Mouse (Mus musculus) forebrain, embryonic 16.5 days (tissue): Measurements from ENCODE around the gene Tubg1. TPM values are rescaled to one million over a fixed set of nuclear protein-coding genes. Genes with fewer than 3 reads are reported as not detected.
"Not testable (repeated sequence)": the region's sequence is repeated elsewhere in the genome, so short reads cannot be mapped to it uniquely, and the experiment has no call there.

ENCODE experiments used
- ATAC-seq: fragments of 200-750 bp; cut with Nextera tagmentation; 2 replicates; pipeline ENCODE4 v1.8.0; 2017; ENCODE audit warnings: mild to moderate bottlenecking, moderate library complexity
- H3K27ac ChIP-seq: fragments of 300-500 bp; sonication (generic); 2 replicates; pipeline ENCODE4 v1.5.1; 2014; ENCODE audit warnings: low read length, control low read depth
- H3K27me3 ChIP-seq: fragments of 300-500 bp; sonication (generic); replicated peaks from 2 replicates; pipeline ENCODE4 v1.6.1; 2014; ENCODE audit warnings: low read length; ENCODE audit not compliant: control insufficient read depth, insufficient read depth
- H3K36me3 ChIP-seq: fragments of 300-500 bp; sonication (generic); 2 replicates; pipeline ENCODE4 v1.6.1; 2014; ENCODE audit not compliant: control insufficient read depth, insufficient read depth
- H3K4me1 ChIP-seq: fragments of 300-500 bp; sonication (generic); replicated peaks from 2 replicates; pipeline ENCODE4 v1.6.1; 2014; ENCODE audit warnings: low read length; ENCODE audit not compliant: control insufficient read depth, insufficient read depth
- H3K4me2 ChIP-seq: fragments of 300-500 bp; sonication (generic); 2 replicates; pipeline ENCODE4 v1.6.1; 2014; ENCODE audit warnings: mild to moderate bottlenecking, low read length, control low read depth
- H3K4me3 ChIP-seq: fragments of 300-500 bp; sonication (generic); replicated peaks from 2 replicates; pipeline ENCODE4 v1.5.1; 2014; ENCODE audit warnings: mild to moderate bottlenecking, low read length, control low read depth
- H3K9ac ChIP-seq: fragments of 300-500 bp; sonication (generic); replicated peaks from 2 replicates; pipeline ENCODE4 v1.6.1; 2014; ENCODE audit warnings: low read depth, low read length, control low read depth
- H3K9me3 ChIP-seq: fragments of 300-500 bp; sonication (generic); 2 replicates; pipeline ENCODE4 v1.6.1; 2016; ENCODE audit warnings: low read length; ENCODE audit not compliant: control insufficient read depth
- WGBS: fragments of 180-500 bp; shearing (Covaris S2); extraction: QIAGEN DNeasy Blood & Tissue Kit; methylation state at CpG from one replicate; pipeline ENCODE4 v1.1.7; 2014; 5-methylcytosine and 5-hydroxymethylcytosine counted together
- polyA plus RNA-seq: library from polyadenylated mRNA; unstranded; fragments of >200 nt; fragmentation: Nextera tagmentation; extraction: Ambion mirVana; gene quantifications from 2 replicates; pipeline ENCODE4 v1.2.1, GENCODE M21; 2015

Tubg1 gene
- polyA plus RNA-seq, 1 experiment from 2014 or later: 90.7 TPM

- H3K4me3 ChIP-seq: no peak overlapping the region
- no peak overlapping the region for H3K4me2 ChIP-seq
- no peak overlapping the region for H3K9ac ChIP-seq
- WGBS: 12% methylated on average over 2 of the region's 2 CpGs
- no peak overlapping the region for H3K27ac ChIP-seq
- H3K4me1 ChIP-seq: peaks cover 35% of the 10 kb centered on the region
- H3K36me3 ChIP-seq: peaks cover 2% of the 10 kb centered on the region; the same call in 1 of the 2 replicates
- ATAC-seq: no peak
- H3K9me3 ChIP-seq: no peaks in the 10 kb centered on the region
- H3K27me3 ChIP-seq: no peaks in the 10 kb centered on the region
These were observed 4.2 kb upstream of the Tubg1 start for GRCm38 (mm10) chr11:101115564-101115963.

- 65% methylated on average over 4 of the region's 4 CpGs for WGBS
- Histone ChIP-seq H3K27me3 (no peaks in the 10 kb centered on the region), H3K4me2 (peak overlapping the region; percentile 95), H3K4me1 (peaks cover 42% of the 10 kb centered on the region), H3K9me3 (no peaks in the 10 kb centered on the region), H3K4me3 (no peak overlapping the region; the same call in none of the 2 replicates), H3K9ac (no peak overlapping the region), H3K36me3 (peaks cover 6% of the 10 kb centered on the region; the same call in 1 of the 2 replicates), H3K27ac (no peak overlapping the region)
- no peak for ATAC-seq
These were observed 1.6 kb upstream of the Tubg1 start for GRCm38 (mm10) chr11:101118105-101118504.

- Histone ChIP-seq H3K4me2 (peak overlapping the region; percentile 95), H3K4me3 (peak overlapping the region; percentile 91), H3K27me3 (no peaks in the 10 kb centered on the region), H3K9ac (peak overlapping the region; percentile 97), H3K4me1 (peaks cover 42% of the 10 kb centered on the region), H3K36me3 (peaks cover 6% of the 10 kb centered on the region; the same call in 1 of the 2 replicates), H3K9me3 (no peaks in the 10 kb centered on the region), H3K27ac (peak overlapping the region; percentile 87)
- under 1% methylated on average over 39 of the region's 39 CpGs for WGBS
- peak; percentile 67 for ATAC-seq
These were observed 492 bp upstream of the Tubg1 start for GRCm38 (mm10) chr11:101119131-101119760.

GRCm38 (mm10) chr11:101120545-101121188 lies 929 bp downstream of the Tubg1 start:
- Histone ChIP-seq H3K36me3 (peaks cover 6% of the 10 kb centered on the region), H3K27me3 (no peaks in the 10 kb centered on the region), H3K27ac (peak overlapping the region; percentile 92), H3K4me1 (peaks cover 36% of the 10 kb centered on the region), H3K4me3 (peak overlapping the region; percentile 91), H3K4me2 (peak overlapping the region; percentile 99), H3K9ac (peak overlapping the region; percentile 85), H3K9me3 (no peaks in the 10 kb centered on the region)
- WGBS: 17% methylated on average over 19 of the region's 19 CpGs
- no peak for ATAC-seq

- H3K9me3 ChIP-seq, H3K4me1 ChIP-seq, H3K27ac ChIP-seq, H3K4me2 ChIP-seq, H3K9ac ChIP-seq, H3K27me3 ChIP-seq, H3K4me3 ChIP-seq, ATAC-seq: not testable (repeated sequence)
- WGBS: 97% methylated on average over 8 of the region's 8 CpGs
- H3K36me3 ChIP-seq: peaks cover 18% of the 10 kb centered on the region
These were observed 4.8 kb downstream of the Tubg1 start for GRCm38 (mm10) chr11:101124494-101124893.

- H3K4me1 ChIP-seq, H3K4me2 ChIP-seq, H3K27ac ChIP-seq, ATAC-seq, H3K9me3 ChIP-seq, H3K9ac ChIP-seq, H3K27me3 ChIP-seq, H3K4me3 ChIP-seq: not testable (repeated sequence)
- 89% methylated on average over 7 of the region's 9 CpGs for WGBS
- peaks cover 18% of the 10 kb centered on the region for H3K36me3 ChIP-seq
These were observed 5.3 kb downstream of the Tubg1 start for GRCm38 (mm10) chr11:101125008-101125407.

- no peak overlapping the region for H3K4me2 ChIP-seq
- H3K4me1 ChIP-seq: no peaks in the 10 kb centered on the region
- no peak overlapping the region for H3K27ac ChIP-seq
- no peak for ATAC-seq
- H3K9me3 ChIP-seq: peaks cover 4% of the 10 kb centered on the region; the same call in 1 of the 2 replicates
- H3K9ac ChIP-seq: no peak overlapping the region
- no peak overlapping the region for H3K4me3 ChIP-seq
- H3K36me3 ChIP-seq: peaks cover 18% of the 10 kb centered on the region
- no peaks in the 10 kb centered on the region for H3K27me3 ChIP-seq
- 93% methylated on average over 1 of the region's 1 CpGs for WGBS
These were observed 7.3 kb downstream of the Tubg1 start for GRCm38 (mm10) chr11:101127075-101127474.

GRCm38 (mm10) chr11:101128996-101129577 lies 9.3 kb downstream of the Tubg1 start:
- ATAC-seq: no peak
- no peaks in the 10 kb centered on the region for H3K4me1 ChIP-seq
- peaks cover 15% of the 10 kb centered on the region for H3K36me3 ChIP-seq
- H3K4me3 ChIP-seq: no peak overlapping the region
- H3K9ac ChIP-seq: no peak overlapping the region
- no peak overlapping the region for H3K27ac ChIP-seq
- no peak overlapping the region for H3K4me2 ChIP-seq
- no peaks in the 10 kb centered on the region for H3K27me3 ChIP-seq
- 84% methylated on average over 11 of the region's 11 CpGs for WGBS
- H3K9me3 ChIP-seq: peaks cover 4% of the 10 kb centered on the region; the same call in 1 of the 2 replicates

GRCm38 (mm10) chr11:101130056-101130756 lies 10.5 kb downstream of the Tubg1 start:
- Histone ChIP-seq H3K27ac (no peak overlapping the region), H3K9ac (no peak overlapping the region), H3K9me3 (peaks cover 4% of the 10 kb centered on the region; the same call in 1 of the 2 replicates), H3K4me3 (no peak overlapping the region), H3K27me3 (no peaks in the 10 kb centered on the region), H3K4me2 (no peak overlapping the region), H3K36me3 (peaks cover 15% of the 10 kb centered on the region), H3K4me1 (no peaks in the 10 kb centered on the region)
- no peak for ATAC-seq
- 59% methylated on average over 18 of the region's 18 CpGs for WGBS
